Mouse (Mus musculus) hindbrain, embryonic 12.5 days (tissue): Measurements from ENCODE around the gene Pelp1. TPM values are rescaled to one million over a fixed set of nuclear protein-coding genes. Genes with fewer than 3 reads are reported as not detected.
"Not testable (repeated sequence)": the region's sequence is repeated elsewhere in the genome, so short reads cannot be mapped to it uniquely, and the experiment has no call there.

ENCODE experiments used
- ATAC-seq: fragments of 200-750 bp; cut with Nextera tagmentation; 2 replicates; pipeline ENCODE4 v1.8.0; 2017; ENCODE audit warnings: moderate TSS enrichment; ENCODE audit not compliant: low FRiP score
- H3K27ac ChIP-seq: fragments of 300-500 bp; sonication (generic); 2 replicates; pipeline ENCODE4 v1.5.1; 2016; ENCODE audit warnings: mild to moderate bottlenecking
- H3K27me3 ChIP-seq: fragments of 300-500 bp; sonication (generic); 2 replicates; pipeline ENCODE4 v1.6.1; 2016; ENCODE audit warnings: mild to moderate bottlenecking
- H3K36me3 ChIP-seq: fragments of 300-500 bp; sonication (generic); 2 replicates; pipeline ENCODE4 v1.6.1; 2016; ENCODE audit warnings: mild to moderate bottlenecking
- H3K4me1 ChIP-seq: fragments of 300-500 bp; sonication (generic); 2 replicates; pipeline ENCODE4 v1.6.1; 2016
- H3K4me2 ChIP-seq: fragments of 300-500 bp; sonication (generic); replicated peaks from 2 replicates; pipeline ENCODE4 v1.6.1; 2016; ENCODE audit warnings: mild to moderate bottlenecking
- H3K4me3 ChIP-seq: fragments of 300-500 bp; sonication (generic); 2 replicates; pipeline ENCODE4 v1.5.1; 2016; ENCODE audit warnings: mild to moderate bottlenecking
- H3K9ac ChIP-seq: fragments of 300-500 bp; sonication (generic); 2 replicates; pipeline ENCODE4 v1.6.1; 2016; ENCODE audit warnings: mild to moderate bottlenecking, moderate library complexity
- H3K9me3 ChIP-seq: fragments of 300-500 bp; sonication (generic); replicated peaks from 2 replicates; pipeline ENCODE4 v1.6.1; 2016; ENCODE audit warnings: mild to moderate bottlenecking
- WGBS: fragments of 180-500 bp; shearing (Covaris S2); methylation state at CpG from one replicate; pipeline ENCODE4 v1.1.7; 2016; 5-methylcytosine and 5-hydroxymethylcytosine counted together
- microRNA-seq: library from miRNA; unstranded; fragments of <30 nt; microRNA quantifications from one replicate; pipeline ENCODE4, GENCODE M21; 2017
- polyA plus RNA-seq: library from polyadenylated mRNA; unstranded; fragments of >200 nt; fragmentation: Nextera tagmentation; extraction: Ambion mirVana; gene quantifications from 2 replicates; pipeline ENCODE4 v1.2.1, GENCODE M21; 2016

The Pelp1 gene
- polyA plus RNA-seq, 1 experiment from 2014 or later: 40.2 TPM

DNA sequence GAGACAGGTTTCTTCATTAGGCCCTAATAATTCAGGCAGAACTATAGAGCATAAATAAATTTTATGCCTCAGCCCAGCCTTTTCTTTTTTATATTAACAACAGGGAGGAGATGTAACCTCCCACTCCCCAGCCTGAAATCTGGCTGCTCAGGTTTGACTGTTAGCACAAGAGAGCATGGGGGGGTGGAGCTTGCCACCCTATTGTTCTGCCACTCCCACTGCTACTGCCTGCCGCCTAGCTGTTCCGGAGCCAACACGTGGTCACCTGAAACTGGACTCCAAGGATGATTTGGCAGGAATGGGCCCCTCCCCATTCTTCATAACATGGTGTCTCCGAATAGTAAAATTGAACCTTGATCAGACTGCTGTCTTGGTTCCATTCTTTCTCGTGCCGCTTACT is 42.1 kb downstream of the Pelp1 start:
- H3K9ac ChIP-seq, H3K4me2 ChIP-seq, ATAC-seq, H3K9me3 ChIP-seq, H3K27me3 ChIP-seq, H3K4me3 ChIP-seq, H3K36me3 ChIP-seq, H3K4me1 ChIP-seq, H3K27ac ChIP-seq: not testable (repeated sequence)
- 95% methylated on average over 6 of the region's 6 CpGs for WGBS

- H3K9ac ChIP-seq: no peak within 1 kb of the TSS; the same call in 1 of the 2 replicates
- H3K4me1 ChIP-seq: peaks cover 11% of the 10 kb centered on the region
- H3K4me2 ChIP-seq: peak within 1 kb of the TSS; percentile 59
- ATAC-seq: no peak
- H3K36me3 ChIP-seq: no peaks in the 10 kb centered on the region
- H3K4me3 ChIP-seq: peak within 1 kb of the TSS; percentile 27
- H3K27ac ChIP-seq: no peak within 1 kb of the TSS
- H3K27me3 ChIP-seq: peaks cover 47% of the 10 kb centered on the region
- H3K9me3 ChIP-seq: no peaks in the 10 kb centered on the region
- 1% methylated on average over 19 of the region's 19 CpGs for WGBS
Measured at GRCm38 (mm10) chr11:70351868-70352267, 58.0 kb downstream of the Pelp1 start, which contains the start of gene Alox15. Alox15 (minus strand) TSS chr11:70352031.

GRCm38 (mm10) chr11:70348630-70349029 is 61.2 kb downstream of the Pelp1 start:
- no peak overlapping the region for H3K27ac ChIP-seq
- H3K9ac ChIP-seq: no peak overlapping the region
- no peak overlapping the region for H3K4me2 ChIP-seq
- H3K4me1 ChIP-seq: peaks cover 11% of the 10 kb centered on the region
- 88% methylated on average over 9 of the region's 9 CpGs for WGBS
- no peaks in the 10 kb centered on the region for H3K9me3 ChIP-seq
- ATAC-seq: no peak
- peaks cover 50% of the 10 kb centered on the region for H3K27me3 ChIP-seq
- H3K4me3 ChIP-seq: no peak overlapping the region
- no peaks in the 10 kb centered on the region for H3K36me3 ChIP-seq

GRCm38 (mm10) chr11:70347861-70348260 is 62.0 kb downstream of the Pelp1 start:
- H3K4me2 ChIP-seq: no peak overlapping the region
- no peaks in the 10 kb centered on the region for H3K9me3 ChIP-seq
- no peak overlapping the region for H3K9ac ChIP-seq
- 91% methylated on average over 10 of the region's 10 CpGs for WGBS
- H3K4me3 ChIP-seq: no peak overlapping the region
- H3K4me1 ChIP-seq: peaks cover 11% of the 10 kb centered on the region
- ATAC-seq: no peak
- no peaks in the 10 kb centered on the region for H3K36me3 ChIP-seq
- H3K27ac ChIP-seq: no peak overlapping the region
- peaks cover 43% of the 10 kb centered on the region for H3K27me3 ChIP-seq

DNA sequence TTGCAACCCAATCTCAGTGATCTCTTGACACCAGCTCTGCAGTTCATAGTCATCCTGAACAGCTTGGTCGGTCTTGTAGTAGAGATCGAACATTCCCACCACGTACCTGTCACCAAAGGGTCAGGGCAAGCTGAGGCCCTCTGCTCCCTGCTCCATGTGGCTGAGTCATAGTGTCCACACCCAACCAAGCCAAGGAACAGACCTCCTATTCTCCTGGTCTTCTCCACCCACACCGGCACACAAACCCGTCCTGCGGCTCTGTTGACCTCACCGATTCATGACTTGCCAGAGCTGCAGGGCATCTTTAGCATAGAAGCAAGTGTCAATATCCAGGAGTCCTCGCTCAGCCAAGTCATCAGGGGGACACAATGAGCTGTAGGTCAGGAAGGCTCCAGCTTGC is 64.3 kb downstream of the Pelp1 start:
- no peaks in the 10 kb centered on the region for H3K4me1 ChIP-seq
- H3K27ac ChIP-seq: no peak overlapping the region
- no peak overlapping the region for H3K4me3 ChIP-seq
- 93% methylated on average over 8 of the region's 8 CpGs for WGBS
- H3K9me3 ChIP-seq: no peaks in the 10 kb centered on the region
- H3K9ac ChIP-seq: no peak overlapping the region
- peaks cover 20% of the 10 kb centered on the region for H3K27me3 ChIP-seq
- H3K36me3 ChIP-seq: no peaks in the 10 kb centered on the region
- ATAC-seq: no peak
- H3K4me2 ChIP-seq: no peak overlapping the region

GRCm38 (mm10) chr11:70345061-70345460 is 64.8 kb downstream of the Pelp1 start:
- Histone ChIP-seq H3K4me1 (no peaks in the 10 kb centered on the region), H3K36me3 (no peaks in the 10 kb centered on the region), H3K27ac (no peak overlapping the region), H3K4me3 (no peak overlapping the region), H3K27me3 (peaks cover 15% of the 10 kb centered on the region), H3K4me2 (no peak overlapping the region), H3K9ac (no peak overlapping the region), H3K9me3 (no peaks in the 10 kb centered on the region)
- no peak for ATAC-seq
- WGBS: 83% methylated on average over 10 of the region's 10 CpGs

Small RNAs within 50 kb of the gene (microRNA-seq; reads per million reads assigned to microRNA genes)
- not detected for gene Mir7115

Other genes starting within 250 kb of the Pelp1 start
- 2.4 and 2.6 TPM in 2 replicates for gene Slc16a11, start 197.3 kb downstream of the Pelp1 start, polyA plus RNA-seq
- gene Slc16a13, start 189.0 kb downstream of the Pelp1 start, polyA plus RNA-seq: 16.4 and 20.8 TPM in 2 replicates
- gene Bcl6b, start 180.2 kb downstream of the Pelp1 start, polyA plus RNA-seq: 5.4 and 8.3 TPM in 2 replicates
- 197 and 210 TPM in 2 replicates for gene 0610010K14Rik, start 172.1 kb downstream of the Pelp1 start, polyA plus RNA-seq
- gene Gm21988, start 170.2 kb downstream of the Pelp1 start, polyA plus RNA-seq: 11.3 and 14.6 TPM in 2 replicates
- gene Rnasek, start 170.2 kb downstream of the Pelp1 start, polyA plus RNA-seq: 195 and 200 TPM in 2 replicates
- 2.2 and 3.3 TPM in 2 replicates for gene Alox12, start 154.7 kb downstream of the Pelp1 start, polyA plus RNA-seq
- gene Alox12e, start 87.4 kb downstream of the Pelp1 start, polyA plus RNA-seq: not detected in 2 replicates
- 0.09 TPM in 1 of 2 replicates, not detected in the other for gene Alox15, start 58.0 kb downstream of the Pelp1 start, polyA plus RNA-seq
- 36.5 and 36.8 TPM in 2 replicates for gene Arrb2, start 22.6 kb upstream of the Pelp1 start, polyA plus RNA-seq
- 32.7 and 36.1 TPM in 2 replicates for gene Med11, start 41.9 kb upstream of the Pelp1 start, polyA plus RNA-seq
- 0.60 and 1.1 TPM in 2 replicates for gene Zmynd15, start 49.4 kb upstream of the Pelp1 start, polyA plus RNA-seq
- gene Cxcl16, start 50.0 kb upstream of the Pelp1 start, polyA plus RNA-seq: 2.0 and 2.1 TPM in 2 replicates
- 0.36 TPM in 1 of 2 replicates, not detected in the other for gene Tm4sf5, start 95.2 kb upstream of the Pelp1 start, polyA plus RNA-seq
- gene Vmo1, start 104.6 kb upstream of the Pelp1 start, polyA plus RNA-seq: 0.34 TPM in 1 of 2 replicates, not detected in the other
- gene Gltpd2, start 109.2 kb upstream of the Pelp1 start, polyA plus RNA-seq: 0.36 TPM in 1 of 2 replicates, not detected in the other
- 679 and 744 TPM in 2 replicates for gene Psmb6, start 115.3 kb upstream of the Pelp1 start, polyA plus RNA-seq
- not detected in 2 replicates for gene Gm40193, start 122.9 kb upstream of the Pelp1 start, polyA plus RNA-seq
- gene Pld2, start 130.0 kb upstream of the Pelp1 start, polyA plus RNA-seq: 7.2 and 7.8 TPM in 2 replicates
- 17.3 and 19.1 TPM in 2 replicates for gene Mink1, start 152.8 kb upstream of the Pelp1 start, polyA plus RNA-seq
- not detected in 2 replicates for gene 4930544D05Rik, start 205.8 kb upstream of the Pelp1 start, polyA plus RNA-seq
- gene Chrne, start 209.2 kb upstream of the Pelp1 start, polyA plus RNA-seq: not detected in 2 replicates
- gene Gp1ba, start 229.1 kb upstream of the Pelp1 start, polyA plus RNA-seq: 0.10 and 0.38 TPM in 2 replicates
- 96.0 and 102 TPM in 2 replicates for gene Rnf167, start 237.2 kb upstream of the Pelp1 start, polyA plus RNA-seq
- 145 and 148 TPM in 2 replicates for gene Slc25a11, start 237.4 kb upstream of the Pelp1 start, polyA plus RNA-seq
- 1,190 and 1,267 TPM in 2 replicates for gene Pfn1, start 244.6 kb upstream of the Pelp1 start, polyA plus RNA-seq
- 14.9 and 18.5 TPM in 2 replicates for gene Eno3, start 247.2 kb upstream of the Pelp1 start, polyA plus RNA-seq